Mouse (Mus musculus) lung, adult 2 months (tissue): Measurements from ENCODE around the gene Fip1l1.

Experiments
- CTCF ChIP-seq: fragments of 200-500 bp; IDR thresholded peaks from 2 replicates; pipeline ENCODE4 v1.5.1; 2011; ENCODE audit warnings: mild to moderate bottlenecking, low read length, control low read depth; ENCODE audit not compliant: insufficient read depth
- POLR2A ChIP-seq: fragments of 200-500 bp; IDR thresholded peaks from 2 replicates; pipeline ENCODE4 v1.6.1; 2011; ENCODE audit warnings: low read depth, mild to moderate bottlenecking, control low read depth, low read length, borderline replicate concordance; ENCODE audit errors: extremely low read depth

DNA sequence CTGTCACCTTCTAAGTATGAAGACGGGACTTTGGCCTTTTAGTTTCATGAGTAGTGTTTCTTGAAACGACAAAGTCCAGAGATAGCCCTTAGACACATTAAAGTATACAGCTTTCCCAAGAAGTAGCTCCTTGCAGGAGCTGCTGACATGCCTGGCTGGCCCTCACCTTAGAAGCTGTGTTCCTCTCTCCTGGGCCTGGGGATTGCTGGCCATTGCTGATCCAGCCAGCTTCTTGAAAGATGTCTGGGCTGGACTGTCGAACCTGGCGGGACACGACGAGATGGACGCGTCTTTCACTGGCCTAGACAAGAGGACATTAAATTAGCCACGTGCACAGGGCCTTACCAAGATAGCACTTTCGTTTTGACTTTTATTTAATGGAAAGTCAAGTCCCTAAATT is 75.3 kb downstream of the Fip1l1 start:
- TF ChIP-seq POLR2A (no peak), CTCF (no peak)
